Mouse (Mus musculus): ENCODE results near the gene Kmt2e.

DNA sequence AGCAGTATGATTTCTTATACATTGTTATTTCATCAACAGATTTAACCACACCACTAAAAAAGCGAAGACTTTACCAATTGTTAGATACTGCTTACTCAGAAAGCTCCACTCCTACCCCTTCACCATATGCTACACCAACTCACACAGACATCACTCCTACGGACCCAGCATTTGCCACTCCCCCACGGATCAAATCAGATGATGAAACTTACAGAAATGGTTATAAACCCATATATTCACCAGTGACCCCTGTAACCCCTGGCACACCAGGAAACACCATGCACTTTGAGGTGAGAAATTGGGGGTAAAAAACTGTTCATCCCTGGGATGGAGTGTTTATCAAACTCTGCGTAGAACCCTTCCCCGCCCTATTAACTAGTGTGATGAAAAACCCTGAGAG, 62.7 kb downstream of the Kmt2e start:
- no peak for TF ChIP-seq POLR2A (IDR thresholded peaks at IDR 0.05; ENCODE audit: insufficient read depth, low read length)
- no peak for TF ChIP-seq CTCF (IDR thresholded peaks at IDR 0.05; ENCODE audit: low read depth, low read length)
